Mouse (Mus musculus) CH12.LX (cell line): ENCODE data around the gene Engase. TPM values are rescaled to one million over a fixed set of nuclear protein-coding genes. Genes with fewer than 3 reads are reported as not detected.

Source experiments
- DNase-seq: peaks from one replicate; pipeline ENCODE4 v3.0.0-alpha.2; 2013; ENCODE audit errors: extremely low read depth
- H3K27ac ChIP-seq: 2 replicates; pipeline ENCODE4 v1.5.1; 2012; ENCODE audit warnings: low read depth, mild to moderate bottlenecking, control low read depth, moderate library complexity; ENCODE audit not compliant: insufficient read depth
- H3K27me3 ChIP-seq: replicated peaks from 2 replicates; pipeline ENCODE3; 2012; ENCODE audit warnings: inconsistent platforms
- H3K36me3 ChIP-seq, 2 experiments: replicated peaks in 1 of 2; 2 replicates each; pipeline versions ENCODE3 to v1.6.1; 2012; ENCODE audit warnings: inconsistent platforms in 1 of 2, low read length in 1 of 2, mild to moderate bottlenecking in 1 of 2, mixed read lengths in 1 of 2, moderate library complexity in 1 of 2; ENCODE audit not compliant: control insufficient read depth in 1 of 2, insufficient read depth in 1 of 2
- H3K4me1 ChIP-seq, 2 experiments: 2 replicates each; pipeline ENCODE4 v1.6.1; 2012; ENCODE audit warnings: inconsistent platforms in 1 of 2, moderate library complexity in 1 of 2; ENCODE audit not compliant: insufficient read depth in 2 of 2, control insufficient read depth in 1 of 2
- H3K4me2 ChIP-seq: 2 replicates; pipeline ENCODE4 v1.6.1; 2012; ENCODE audit warnings: low read depth, mild to moderate bottlenecking, control low read depth; ENCODE audit not compliant: poor library complexity, insufficient read depth, severe bottlenecking
- H3K4me3 ChIP-seq, 3 experiments: fragments of 150-350 bp in 1 of 3; sonication (generic) in 1 of 3; replicated peaks in 1 of 3; 2 replicates each; pipeline versions ENCODE3 to v1.5.1; 2011 to 2012; ENCODE audit warnings: low read depth in 2 of 3, low read length in 2 of 3, mild to moderate bottlenecking in 2 of 3, moderate library complexity in 2 of 3, control low read depth in 1 of 3, improper control_type of control experiment in 1 of 3, inconsistent platforms in 1 of 3, mixed read lengths in 1 of 3; ENCODE audit not compliant: poor library complexity in 1 of 3
- H3K79me2 ChIP-seq: replicated peaks from 2 replicates; pipeline ENCODE4 v1.6.1; 2012; ENCODE audit warnings: mild to moderate bottlenecking, moderate library complexity; ENCODE audit not compliant: control insufficient read depth, poor library complexity, insufficient read depth, severe bottlenecking; ENCODE audit errors: extremely low read depth
- H3K9ac ChIP-seq: 2 replicates; pipeline ENCODE4 v1.6.1; 2012; ENCODE audit warnings: low read depth, mild to moderate bottlenecking, control low read depth, moderate library complexity; ENCODE audit not compliant: insufficient read depth
- H3K9me3 ChIP-seq: replicated peaks from 2 replicates; pipeline ENCODE3; 2012; ENCODE audit warnings: low read length, inconsistent platforms, mixed read lengths
- BHLHE40 ChIP-seq: IDR thresholded peaks from 2 replicates; pipeline ENCODE4 v1.6.1; 2011; ENCODE audit warnings: mild to moderate bottlenecking, low read depth, low read length, improper control_type of control experiment
- CHD2 ChIP-seq: IDR thresholded peaks from 2 replicates; pipeline ENCODE4 v1.6.1; 2011; ENCODE audit warnings: low read length, improper control_type of control experiment
- CTCF ChIP-seq, 2 experiments: IDR thresholded peaks in 1 of 2; conservative IDR thresholded peaks in 1 of 2; 2 replicates each; pipeline ENCODE4 v1.5.1; 2011 to 2012; ENCODE audit warnings: low read depth in 2 of 2, low read length in 2 of 2, improper control_type of control experiment in 1 of 2, inconsistent platforms in 1 of 2, mild to moderate bottlenecking in 1 of 2, moderate library complexity in 1 of 2
- ELF1 ChIP-seq: IDR thresholded peaks from 2 replicates; pipeline ENCODE4 v1.6.1; 2014; ENCODE audit warnings: low read depth, mild to moderate bottlenecking, inconsistent platforms, low read length, improper control_type of control experiment
- EP300 ChIP-seq: IDR thresholded peaks from 2 replicates; pipeline ENCODE4 v1.6.1; 2011; ENCODE audit warnings: low read length, improper control_type of control experiment
- GABPA ChIP-seq: IDR thresholded peaks from 2 replicates; pipeline ENCODE4 v1.6.1; 2012; ENCODE audit warnings: low read depth, low read length, improper control_type of control experiment, inconsistent platforms; ENCODE audit not compliant: insufficient replicate concordance
- HCFC1 ChIP-seq: IDR thresholded peaks from 2 replicates; pipeline ENCODE4 v1.6.1; 2012; ENCODE audit warnings: low read depth, mild to moderate bottlenecking, inconsistent platforms, low read length, improper control_type of control experiment
- IRF4 ChIP-seq: IDR thresholded peaks from 2 replicates; pipeline ENCODE4 v1.6.1; 2014; ENCODE audit warnings: low read depth, mild to moderate bottlenecking, inconsistent platforms, low read length, improper control_type of control experiment
- JUND ChIP-seq: conservative IDR thresholded peaks from 2 replicates; pipeline ENCODE4 v1.6.1; 2011; ENCODE audit warnings: low read depth, low read length, improper control_type of control experiment
- KAT2A ChIP-seq: IDR thresholded peaks from 2 replicates; pipeline ENCODE4 v1.6.1; 2012; ENCODE audit warnings: low read length, improper control_type of control experiment, inconsistent platforms; ENCODE audit not compliant: insufficient replicate concordance
- MAX ChIP-seq: IDR thresholded peaks from 2 replicates; pipeline ENCODE4 v1.6.1; 2011; ENCODE audit warnings: low read length, improper control_type of control experiment
- MEF2A ChIP-seq: IDR thresholded peaks from 2 replicates; pipeline ENCODE4 v1.6.1; 2014; ENCODE audit warnings: low read depth, mild to moderate bottlenecking, inconsistent platforms, low read length, improper control_type of control experiment, borderline replicate concordance
- NELFE ChIP-seq: IDR thresholded peaks from 2 replicates; pipeline ENCODE4 v1.6.1; 2011; ENCODE audit warnings: low read depth, low read length, improper control_type of control experiment
- NRF1 ChIP-seq: IDR thresholded peaks from 2 replicates; pipeline ENCODE4 v1.6.1; 2014; ENCODE audit warnings: low read depth, mild to moderate bottlenecking, inconsistent platforms, low read length, improper control_type of control experiment, moderate library complexity
- PAX5 ChIP-seq: IDR thresholded peaks from 2 replicates; pipeline ENCODE4 v1.6.1; 2012; ENCODE audit warnings: low read length, inconsistent platforms, mixed read lengths
- POLR2AphosphoS2 ChIP-seq: IDR thresholded peaks from 2 replicates; pipeline ENCODE4 v1.6.1; 2011; ENCODE audit warnings: low read depth, low read length, improper control_type of control experiment
- RAD21 ChIP-seq: IDR thresholded peaks from 2 replicates; pipeline ENCODE4 v1.6.1; 2011; ENCODE audit warnings: low read depth, mild to moderate bottlenecking, low read length, improper control_type of control experiment, moderate library complexity
- SMC3 ChIP-seq: IDR thresholded peaks from 2 replicates; pipeline ENCODE4 v1.6.1; 2011; ENCODE audit warnings: low read depth, low read length, improper control_type of control experiment
- TBP ChIP-seq: conservative IDR thresholded peaks from 2 replicates; pipeline ENCODE4 v1.6.1; 2011; ENCODE audit warnings: low read depth, low read length, improper control_type of control experiment
- TCF12 ChIP-seq: IDR thresholded peaks from 2 replicates; pipeline ENCODE4 v1.6.1; 2014; ENCODE audit warnings: low read depth, mild to moderate bottlenecking, inconsistent platforms, low read length, improper control_type of control experiment
- ZC3H11A ChIP-seq: IDR thresholded peaks from 2 replicates; pipeline ENCODE4 v1.6.1; 2012; ENCODE audit warnings: low read depth, mild to moderate bottlenecking, inconsistent platforms, low read length, improper control_type of control experiment
- dilution Hi-C: fragments of 300-500 bp; cut with MboI; formaldehyde crosslinking; loops from 2 replicates; pipeline ENCODE4 v1.14.3; 2020; ENCODE audit warnings: low sequenced_read_pairs; ENCODE audit not compliant: extremely low pct_unique_long_range_greater_than_20kb, extremely low pct_ligation_motif_present
- in situ Hi-C: fragments of 300-500 bp; cut with MboI; formaldehyde crosslinking; loops from 3 replicates; pipeline ENCODE4 v1.14.3; 2019; ENCODE audit warnings: low sequenced_read_pairs, low pct_ligation_motif_present, low pct_unique_long_range_greater_than_20kb, mixed read lengths
- polyA plus RNA-seq: library from polyadenylated mRNA; unstranded; fragments of >175 nt; gene quantifications from 2 replicates; pipeline ENCODE4 v1.2.1, GENCODE M21; 2012; ENCODE audit warnings: low read depth; ENCODE audit not compliant: insufficient read length
- total RNA-seq, 2 experiments: library from RNA; depleted of rRNA; stranded (reverse); fragments of 300-350 nt in 1 of 2; fragments of >200 nt in 1 of 2; gene quantifications; 2 replicates each; pipeline ENCODE4 v1.2.3; 2012 to 2014

Gene Engase
- total and polyA plus RNA-seq, 3 experiments: 7.0 to 12.1 (median 9.7) TPM

DNA sequence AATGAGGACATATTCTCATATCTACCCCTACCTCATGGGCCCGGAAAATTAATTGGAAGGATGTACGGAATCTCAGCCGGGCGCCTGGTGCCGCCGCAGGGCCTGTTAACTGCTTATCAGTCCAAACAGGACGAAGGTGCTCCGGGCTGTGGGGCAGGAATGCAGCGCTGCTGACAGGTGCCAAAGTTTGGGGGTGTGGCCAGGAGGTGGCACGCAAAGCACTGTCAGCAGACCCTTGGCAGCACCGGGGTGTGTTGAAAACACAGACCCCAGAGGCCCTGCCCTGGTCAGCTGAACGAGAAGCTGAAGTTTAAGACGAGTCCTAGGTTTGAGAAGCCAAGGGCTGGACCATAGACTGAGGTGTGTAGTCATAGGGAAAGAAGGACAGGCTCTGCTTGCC, 33.9 kb upstream of the Engase start:
- no peak overlapping the region for H3K4me2 ChIP-seq
- H3K4me3 ChIP-seq: no peak overlapping the region
- dilution Hi-C loops (no loop called here), in situ Hi-C loops (loop anchor here (10.0 to 25.0 kb wide), 2 partner anchors 62 to 295 kb away; no protein-coding TSS in a partner anchor)
- no peak for DNase-seq
- peaks cover 5% of the 10 kb centered on the region for H3K9me3 ChIP-seq
- no peak overlapping the region for H3K9ac ChIP-seq
- no peak overlapping the region for H3K27ac ChIP-seq
- no peak for TF ChIP-seq POLR2AphosphoS2
- TF ChIP-seq TBP: no peak
- TF ChIP-seq PAX5: no peak
- TF ChIP-seq HCFC1: no peak
- TF ChIP-seq JUND: no peak
- no peaks in the 10 kb centered on the region for H3K79me2 ChIP-seq
- H3K27me3 ChIP-seq: peaks cover 85% of the 10 kb centered on the region
- H3K36me3 ChIP-seq: no peaks in the 10 kb centered on the region
- H3K4me1 ChIP-seq: peaks cover 0 to 5% of the 10 kb centered on the region in 2 experiments; a peak in 2 of 4 replicates

DNA sequence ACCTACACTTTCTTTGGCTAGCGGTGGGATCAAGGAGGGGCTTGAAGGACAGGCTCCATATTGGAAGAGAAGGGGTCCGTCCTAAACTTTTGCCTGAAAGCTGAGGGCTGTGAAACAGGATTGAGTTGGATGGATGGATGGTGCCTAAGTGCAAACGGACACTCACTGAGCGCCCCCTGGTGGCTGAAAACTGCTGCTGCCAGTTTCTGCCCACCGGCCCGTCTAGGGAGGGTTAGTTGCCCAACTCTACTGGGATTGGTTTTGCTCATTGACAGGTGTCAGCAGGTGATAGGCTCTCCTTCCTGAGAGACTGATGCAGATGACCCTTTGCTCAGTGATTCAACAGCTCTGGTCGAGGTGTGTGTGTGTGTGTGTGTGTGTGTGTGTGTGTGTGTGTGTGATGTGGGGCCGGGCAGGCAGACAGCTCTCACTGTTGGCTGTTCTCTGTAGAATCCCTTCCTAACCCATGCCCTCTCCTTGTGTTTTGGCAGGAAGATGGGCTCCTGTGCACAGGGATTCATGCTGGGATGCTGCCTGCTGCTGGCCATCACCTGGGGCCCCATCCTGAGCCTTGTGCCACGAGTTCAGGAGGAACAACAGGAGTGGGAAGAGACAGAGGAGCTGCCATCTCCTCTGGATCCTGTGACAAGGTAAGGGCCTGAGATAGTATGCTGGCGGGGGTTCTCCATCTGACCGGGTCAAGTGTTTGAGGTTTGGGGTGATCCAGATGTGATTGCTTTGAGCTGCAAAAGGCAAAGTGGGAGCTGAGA, 33.2 kb upstream of the Engase start:
- H3K4me2 ChIP-seq: no peak overlapping the region
- peaks cover 5% of the 10 kb centered on the region for H3K9me3 ChIP-seq
- dilution Hi-C loops: no loop called here
- no peak for TF ChIP-seq EP300
- TF ChIP-seq CTCF (conservative IDR thresholded peaks at IDR 0.05 in 1 of 2, IDR thresholded peaks at IDR 0.05 in 1 of 2; ENCODE audit: low read depth in 2 of 2, low read length in 2 of 2): peak; percentile 96 to 97
- TF ChIP-seq BHLHE40: no peak
- TF ChIP-seq ZC3H11A: peak; percentile 78
- TF ChIP-seq CHD2: 0 out of 2 replicates have a peak, but pooled peaks have one; percentile 28
- TF ChIP-seq RAD21: peak; percentile 88
- 0 out of 2 replicates have a peak, but pooled peaks have one; percentile 19 for TF ChIP-seq NRF1
- TF ChIP-seq SMC3: peak; percentile 97
- no peak for TF ChIP-seq GABPA
- 0 out of 2 replicates have a peak, but pooled peaks have one; percentile 25 for TF ChIP-seq MEF2A
- TF ChIP-seq HCFC1: no peak
- TF ChIP-seq MAX: 0 out of 2 replicates have a peak, but pooled peaks have one; percentile 21
- TF ChIP-seq IRF4: peak; percentile 47; the same call in 1 of the 2 replicates
- TF ChIP-seq TCF12: 0 out of 2 replicates have a peak, but pooled peaks have one; percentile 14
- peak; percentile 46; the same call in 1 of the 2 replicates for TF ChIP-seq NELFE
- peak; percentile 26; the same call in 1 of the 2 replicates for TF ChIP-seq ELF1
- 0 out of 2 replicates have a peak, but pooled peaks have one; percentile 21 for TF ChIP-seq KAT2A
- H3K27me3 ChIP-seq: peaks cover 85% of the 10 kb centered on the region
- DNase-seq: peak; percentile 73
- H3K27ac ChIP-seq: no peak overlapping the region
- no peaks in the 10 kb centered on the region for H3K79me2 ChIP-seq
- in situ Hi-C loops: loop anchor here (10.0 to 25.0 kb wide), 2 partner anchors 61 to 294 kb away; no protein-coding TSS in a partner anchor
- no peak overlapping the region for H3K4me3 ChIP-seq
- H3K4me1 ChIP-seq: peaks cover 0 to 5% of the 10 kb centered on the region in 2 experiments; a peak in 2 of 4 replicates
- H3K36me3 ChIP-seq: no peaks in the 10 kb centered on the region
- H3K9ac ChIP-seq: no peak overlapping the region
